Mouse (Mus musculus) layer of hippocampus, postnatal 25 days (tissue): ENCODE data around the gene Gm49322. TPM values are rescaled to one million over a fixed set of nuclear protein-coding genes. Genes with fewer than 3 reads are reported as not detected.

Experiments
- DNase-seq, 2 experiments: peaks; one replicate each; pipeline ENCODE4 v3.0.0; 2022; ENCODE audit warnings: mixed read lengths in 2 of 2, low spot score in 1 of 2; ENCODE audit errors: extremely low spot score in 1 of 2
- total RNA-seq, 2 experiments: library from RNA; stranded (reverse); gene quantifications; 2 replicates each; pipeline ENCODE4 v1.2.3; 2021

Gene Gm49322
- total RNA-seq, 2 experiments from 2014 or later: 2.4 to 3.4 TPM

GRCm38 (mm10) chr10:80583047-80583446 lies 22.8 kb upstream of the Gm49322 start:
- no peak for DNase-seq

- DNase-seq: no peak
Observed at GRCm38 (mm10) chr10:80584045-80584488, 21.8 kb upstream of the Gm49322 start.

- no peak for DNase-seq
Observed at GRCm38 (mm10) chr10:80584642-80585552, 20.9 kb upstream of the Gm49322 start.

- DNase-seq: no peak
Observed at GRCm38 (mm10) chr10:80585581-80585980, 20.2 kb upstream of the Gm49322 start.

- DNase-seq: no peak
Observed at GRCm38 (mm10) chr10:80586407-80587304, 19.2 kb upstream of the Gm49322 start.

- DNase-seq: no peak
Observed at GRCm38 (mm10) chr10:80587305-80587657, 18.5 kb upstream of the Gm49322 start.

- no peak for DNase-seq
Observed at GRCm38 (mm10) chr10:80589127-80589878, 16.5 kb upstream of the Gm49322 start.

GRCm38 (mm10) chr10:80589879-80590854 lies 15.7 kb upstream of the Gm49322 start, which contains the start of gene Abhd17a:
Gene Abhd17a (minus strand): TSS chr10:80590341.
- peak; percentile 76 to 88 for DNase-seq

GRCm38 (mm10) chr10:80596318-80596717 lies 9.5 kb upstream of the Gm49322 start:
- DNase-seq: no peak

- DNase-seq: peak; percentile 85 to 96
Observed at GRCm38 (mm10) chr10:80602698-80603325, 3.0 kb upstream of the Gm49322 start, which contains the start of the genes Scamp4 and Adat3. Gene Scamp4 (plus strand): TSS chr10:80602872. Gene Adat3 (plus strand): TSS chr10:80602880.

- DNase-seq: no peak
Observed at GRCm38 (mm10) chr10:80603364-80603763, 2.5 kb upstream of the Gm49322 start.

GRCm38 (mm10) chr10:80604001-80604509 lies 1.8 kb upstream of the Gm49322 start:
- no peak for DNase-seq

GRCm38 (mm10) chr10:80604988-80605387 lies 833 bp upstream of the Gm49322 start:
- no peak for DNase-seq

GRCm38 (mm10) chr10:80606306-80606705 lies 485 bp downstream of the Gm49322 start:
- no peak for DNase-seq

GRCm38 (mm10) chr10:80606737-80607350 lies 1.0 kb downstream of the Gm49322 start:
- DNase-seq: no peak

- DNase-seq: no peak
Observed at GRCm38 (mm10) chr10:80608435-80608834, 2.6 kb downstream of the Gm49322 start.

GRCm38 (mm10) chr10:80609269-80609924 lies 3.6 kb downstream of the Gm49322 start:
- no peak for DNase-seq
